Mouse (Mus musculus) cerebellum, adult 11-12 months (tissue): ENCODE data around the gene Stxbp4.

Experiments used
- DNase-seq: peaks from one replicate; pipeline ENCODE4 v3.0.0; 2022

The Stxbp4 gene

GRCm38 (mm10) chr11:90637440-90638311 lies at the start of gene Stxbp4, which contains the start of gene Cox11:
Stxbp4 (minus strand) TSS chr11:90638084.
Cox11 (plus strand) TSS chr11:90638173.
- peak; percentile 93 for DNase-seq

GRCm38 (mm10) chr11:90687040-90687439 lies 49.2 kb upstream of the Stxbp4 start:
- no peak for DNase-seq

DNA sequence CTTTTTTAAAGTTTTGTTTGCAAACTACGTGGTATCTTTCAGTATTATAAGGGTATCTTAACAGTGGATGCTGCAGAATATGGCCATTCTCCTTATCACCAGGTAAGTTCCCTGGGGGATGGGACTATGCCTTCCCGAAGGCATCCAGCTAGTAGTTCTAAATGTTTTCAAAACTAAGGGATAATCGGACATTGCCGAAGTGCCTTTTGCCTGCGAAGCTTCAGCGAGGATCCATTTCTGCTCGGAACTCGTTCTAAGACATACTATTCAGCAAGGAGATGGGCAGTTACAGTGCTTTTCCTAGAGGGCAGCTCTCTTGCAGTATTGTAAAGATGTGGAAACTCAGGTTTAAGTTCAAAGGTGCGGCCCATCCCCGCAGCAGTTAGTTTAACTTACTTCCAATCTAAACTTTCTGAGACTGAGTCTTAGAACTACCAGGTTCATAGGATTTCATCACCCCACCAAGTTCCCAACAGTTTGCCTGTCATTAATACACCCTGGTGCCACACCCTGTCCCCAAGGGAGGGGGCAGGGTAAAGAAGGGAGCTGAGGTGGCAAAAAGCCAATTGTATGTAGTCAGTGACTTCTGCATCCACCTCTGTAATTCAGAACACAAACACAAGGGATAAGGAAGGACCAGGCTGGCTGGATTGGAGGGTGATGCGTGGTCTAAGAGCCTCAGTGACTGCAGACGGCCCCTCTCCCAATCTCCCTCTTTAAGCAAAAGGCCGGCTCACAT lies 48.6 kb upstream of the Stxbp4 start:
- DNase-seq, result peak; percentile 11

GRCm38 (mm10) chr11:90685196-90685595 lies 47.3 kb upstream of the Stxbp4 start:
- no peak for DNase-seq

DNA sequence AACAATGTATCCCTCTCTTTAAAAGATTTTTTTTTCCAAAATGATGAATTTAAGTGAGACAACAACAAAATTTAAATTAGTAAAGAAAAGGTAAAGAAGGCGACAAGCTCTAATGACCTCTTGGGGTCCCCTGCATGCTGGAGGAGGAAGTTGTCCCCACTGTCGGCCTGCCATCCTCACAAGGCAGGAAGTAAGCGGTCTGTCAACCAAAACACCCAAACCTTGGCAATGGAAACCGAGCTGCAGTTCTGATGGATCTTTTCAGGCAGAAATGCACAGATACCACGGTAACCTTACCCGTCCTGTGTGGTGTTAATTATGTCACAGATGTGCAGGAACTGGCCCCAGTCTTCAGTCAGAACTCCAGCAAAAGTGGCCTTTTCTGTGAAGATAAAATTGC lies 46.9 kb upstream of the Stxbp4 start:
- no peak for DNase-seq

- no peak for DNase-seq
These were observed 43.3 kb upstream of the Stxbp4 start for GRCm38 (mm10) chr11:90681171-90681570.

DNA sequence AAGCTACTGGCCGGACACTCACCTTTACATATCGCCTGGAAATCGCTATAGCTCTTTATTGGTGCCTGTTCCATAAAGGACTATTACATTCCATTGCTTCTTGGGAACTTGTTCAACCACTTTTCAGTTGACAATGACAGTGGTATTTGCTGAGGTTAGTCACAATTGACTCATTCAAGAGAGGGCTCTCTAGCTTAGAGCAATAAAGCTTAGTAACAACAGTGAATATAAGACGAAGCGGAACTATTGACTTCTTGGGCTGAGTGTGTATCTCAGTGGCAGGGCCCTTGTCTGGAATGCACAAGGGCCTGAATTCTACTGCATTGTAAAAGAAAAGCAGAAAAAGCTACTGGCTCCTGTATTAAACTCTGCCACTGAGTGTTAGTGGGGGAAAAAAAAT lies 40.7 kb upstream of the Stxbp4 start:
- DNase-seq, result no peak

GRCm38 (mm10) chr11:90677771-90678288 lies 39.9 kb upstream of the Stxbp4 start:
- DNase-seq, result no peak

- DNase-seq, result no peak
These were observed 39.1 kb upstream of the Stxbp4 start for GRCm38 (mm10) chr11:90677027-90677426.

DNA sequence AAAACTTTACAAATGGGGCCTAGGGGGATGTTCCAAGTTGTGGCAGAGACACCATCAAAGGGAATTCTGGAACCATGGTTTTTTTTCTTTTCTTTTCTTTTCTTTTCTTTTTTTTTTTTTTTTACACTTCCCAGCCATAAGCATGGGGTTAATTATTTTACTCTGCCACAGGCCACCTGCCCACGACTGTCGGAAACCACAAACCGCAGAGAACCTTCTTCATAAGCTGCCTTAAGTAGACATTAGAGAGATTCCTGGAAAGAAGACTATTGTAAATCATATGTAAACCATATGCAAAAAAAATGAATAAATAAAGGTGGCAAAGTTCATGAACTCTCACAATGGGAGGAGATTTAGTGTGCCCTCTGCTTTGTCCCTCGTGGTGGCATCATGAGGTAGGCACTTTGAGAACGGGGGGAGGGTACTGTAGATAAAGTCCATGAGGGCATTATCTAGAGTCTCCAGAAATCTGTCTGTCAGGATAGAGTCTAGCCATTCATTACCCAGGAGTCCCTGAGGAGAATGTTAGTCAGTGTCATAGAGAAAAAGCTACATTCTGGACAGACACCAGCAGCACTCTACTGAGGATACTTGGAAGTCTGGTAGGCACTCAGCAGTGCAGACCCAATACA lies 37.7 kb upstream of the Stxbp4 start:
- DNase-seq, result no peak

- no peak for DNase-seq
These were observed 29.4 kb upstream of the Stxbp4 start for GRCm38 (mm10) chr11:90667325-90667724.

GRCm38 (mm10) chr11:90666916-90667315 lies 29.0 kb upstream of the Stxbp4 start:
- no peak for DNase-seq

DNA sequence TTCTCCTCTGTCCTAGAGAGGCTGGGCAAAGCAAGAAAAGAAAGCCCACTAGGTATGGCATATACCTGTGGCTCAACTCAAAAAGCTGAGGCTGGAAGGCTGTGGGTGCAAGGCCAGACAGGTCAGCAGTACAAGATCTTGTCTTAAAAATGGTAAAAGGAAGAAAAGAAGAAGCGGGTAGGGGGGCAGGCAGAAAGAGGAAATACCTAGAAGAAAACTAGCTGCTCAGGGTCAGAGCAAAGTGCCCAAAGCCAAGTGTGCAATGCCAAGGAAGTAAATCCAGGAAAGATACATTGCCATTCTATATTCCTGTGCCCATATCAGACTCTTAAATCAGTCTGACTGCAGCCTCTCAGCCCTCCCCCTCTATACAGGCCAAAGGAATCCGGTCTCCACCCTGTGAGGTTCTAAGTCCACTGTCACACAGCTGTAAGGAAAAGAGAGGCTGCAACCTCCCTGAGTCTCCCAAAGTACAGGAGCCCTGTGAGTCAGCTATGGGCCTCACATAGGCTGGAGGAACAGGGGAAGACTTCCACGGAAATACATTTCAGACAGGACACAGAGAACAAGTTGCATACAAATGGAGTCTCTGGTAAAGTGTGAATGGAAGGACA lies 28.4 kb upstream of the Stxbp4 start:
- no peak for DNase-seq

DNA sequence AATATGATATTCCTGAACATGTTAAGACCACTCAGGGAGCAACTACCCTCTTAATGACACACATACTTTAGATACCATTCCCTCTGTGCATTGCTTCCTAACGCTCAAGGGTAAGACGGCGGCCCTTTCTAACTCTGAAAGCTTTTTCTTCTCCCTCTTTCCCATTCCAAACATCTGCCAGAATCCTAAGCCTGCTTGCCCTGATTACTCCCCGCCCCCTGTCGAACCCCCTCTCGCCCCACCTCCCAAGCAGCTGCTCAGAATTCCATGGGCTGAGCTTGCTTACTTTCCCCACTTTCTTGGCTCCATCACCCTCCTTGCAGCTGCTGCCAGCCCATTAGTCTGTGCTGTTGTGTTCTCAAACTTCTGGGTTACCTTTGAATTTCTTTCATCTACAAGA lies 27.3 kb upstream of the Stxbp4 start:
- no peak for DNase-seq

- no peak for DNase-seq
These were observed 26.6 kb upstream of the Stxbp4 start for GRCm38 (mm10) chr11:90664345-90664986.

DNA sequence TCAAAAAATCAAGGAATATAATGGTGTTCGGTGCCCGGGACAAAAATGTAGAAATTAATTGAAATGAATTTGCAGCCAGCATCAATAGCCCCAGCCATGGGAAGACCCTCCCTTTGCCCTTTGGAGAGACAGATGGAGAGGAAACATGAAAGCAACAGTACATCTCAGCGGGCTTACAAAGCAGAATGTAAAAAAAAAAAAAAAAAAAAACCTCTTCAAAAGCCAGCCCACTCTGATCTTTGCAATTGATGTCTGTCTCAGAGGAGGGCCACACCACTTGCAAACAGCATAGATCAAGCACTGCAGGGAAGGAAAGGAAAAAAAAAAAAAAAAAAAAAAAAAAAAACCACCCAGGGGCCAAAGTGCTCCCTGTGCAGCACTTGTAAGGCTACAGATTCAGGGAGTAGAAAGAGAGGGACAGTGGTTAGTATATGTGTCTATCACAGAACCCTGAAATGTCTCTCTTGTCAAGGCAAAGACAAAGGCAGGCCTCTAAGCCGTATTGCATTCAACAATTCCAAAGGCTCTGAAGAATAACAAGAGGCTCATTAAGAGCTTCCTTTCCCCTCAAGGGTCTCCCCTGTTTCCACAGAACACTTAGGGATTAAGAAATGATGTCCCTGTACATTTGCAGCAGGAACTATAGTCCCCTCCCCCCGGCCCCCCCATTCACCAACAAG lies 25.9 kb upstream of the Stxbp4 start:
- no peak for DNase-seq

- DNase-seq, result no peak
These were observed 25.2 kb upstream of the Stxbp4 start for GRCm38 (mm10) chr11:90663052-90663451.

DNA sequence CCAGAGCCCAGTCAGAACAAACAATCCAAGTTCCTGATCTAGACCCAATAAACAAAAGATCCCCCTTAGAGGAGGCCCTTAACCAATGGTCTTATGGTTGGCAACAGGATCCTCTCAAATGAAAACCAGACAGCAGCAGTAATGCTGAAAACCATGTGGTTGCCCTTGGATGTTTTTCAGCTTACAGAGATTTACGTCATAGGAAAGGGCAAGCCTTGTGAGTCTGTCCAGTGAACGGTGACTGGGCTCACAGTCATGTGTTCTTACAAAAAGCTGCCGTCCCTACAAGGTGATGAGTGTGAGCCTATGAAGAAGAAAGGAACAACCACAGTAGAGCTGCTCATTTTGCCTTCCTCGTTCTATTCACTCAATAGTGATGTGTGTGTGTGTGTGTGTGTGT lies 22.8 kb upstream of the Stxbp4 start:
- DNase-seq, result no peak

DNA sequence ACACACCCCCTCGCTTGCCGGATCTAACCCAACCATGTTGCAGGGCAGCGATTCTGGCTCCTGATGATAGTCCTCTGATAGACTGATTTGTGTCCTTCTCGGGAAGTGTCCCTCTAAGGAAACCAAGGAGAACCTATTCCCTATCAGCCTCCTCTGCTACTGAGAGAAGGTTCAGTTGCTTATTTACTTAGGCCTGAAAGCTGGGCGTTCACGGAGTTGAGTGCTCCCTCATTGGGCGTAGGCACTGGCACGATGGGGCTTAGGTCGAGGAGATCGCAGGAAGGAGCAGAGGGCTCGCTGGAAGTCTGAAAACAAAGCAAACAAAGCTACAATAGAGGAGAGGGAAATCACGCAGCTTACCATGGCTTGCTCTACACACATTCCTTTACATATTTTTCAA lies 19.6 kb upstream of the Stxbp4 start:
- DNase-seq, result no peak

- DNase-seq, result no peak
These were observed 14.7 kb upstream of the Stxbp4 start for GRCm38 (mm10) chr11:90652603-90653002.

- DNase-seq, result no peak
These were observed 12.5 kb upstream of the Stxbp4 start for GRCm38 (mm10) chr11:90650231-90650885.
